Mouse (Mus musculus): ENCODE measurements around the gene St6galnac6. TPM values are rescaled to one million over a fixed set of nuclear protein-coding genes. Genes with fewer than 3 reads are reported as not detected.

Gene St6galnac6
- 13.4 and 14.4 TPM in 2 replicates for polyA plus RNA-seq (2015; fragmentation: Nextera tagmentation; extraction: Ambion mirVana)

DNA sequence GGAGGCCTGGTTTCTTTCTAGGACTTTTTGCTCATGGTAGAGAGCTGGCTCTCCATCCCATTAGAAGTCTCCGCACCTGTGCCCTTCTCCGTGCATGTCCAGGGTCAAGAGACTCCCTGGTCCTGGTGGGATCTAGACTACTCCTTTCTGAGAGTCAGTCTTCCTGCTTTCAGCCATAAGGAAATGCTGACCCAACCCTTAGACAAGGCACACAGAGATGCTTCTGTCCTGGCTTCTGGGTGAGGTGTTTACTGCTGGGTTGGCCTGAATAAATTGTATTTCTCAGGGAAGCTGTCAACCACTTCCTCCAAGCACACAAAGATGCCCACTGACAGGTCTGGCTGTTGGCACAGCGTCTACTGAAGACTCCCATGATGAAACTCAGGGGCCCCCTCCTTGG lies at the start of gene St6galnac6:
Gene St6galnac6 (plus strand): TSS at position 301 of the 400 bp plus-strand sequence.
- TF ChIP-seq EP300 (IDR thresholded peaks at IDR 0.05) (no peak), CTCF (IDR thresholded peaks at IDR 0.05) (no peak)
- H3K36me3 ChIP-seq (ENCODE audit: insufficient read depth, low read length), result 0 out of 2 replicates have a peak, but pooled peaks cover 17% of the 10 kb centered on the region
- no peak within 1 kb of the TSS for H3K4me2 ChIP-seq (replicated peaks; ENCODE audit: low read depth, low read length)
- no peak within 1 kb of the TSS for H3K27ac ChIP-seq (ENCODE audit: low read length)
- 89% methylated on average over 3 of the region's 3 CpGs for WGBS
- no peak within 1 kb of the TSS for H3K9ac ChIP-seq (replicated peaks; ENCODE audit: low read depth)
- ATAC-seq (no peak), DNase-seq (ENCODE audit: low spot score) (no peak)
- H3K27me3 ChIP-seq (replicated peaks; ENCODE audit: insufficient read depth, low read length), result no peaks in the 10 kb centered on the region
- H3K4me1 ChIP-seq (ENCODE audit: insufficient read depth, low read depth, low read length), result 0 out of 2 replicates have a peak, but pooled peaks cover 10% of the 10 kb centered on the region
- H3K9me3 ChIP-seq (ENCODE audit: low read length), result no peaks in the 10 kb centered on the region
- no peak within 1 kb of the TSS for H3K4me3 ChIP-seq (ENCODE audit: low read depth, low read length)

DNA sequence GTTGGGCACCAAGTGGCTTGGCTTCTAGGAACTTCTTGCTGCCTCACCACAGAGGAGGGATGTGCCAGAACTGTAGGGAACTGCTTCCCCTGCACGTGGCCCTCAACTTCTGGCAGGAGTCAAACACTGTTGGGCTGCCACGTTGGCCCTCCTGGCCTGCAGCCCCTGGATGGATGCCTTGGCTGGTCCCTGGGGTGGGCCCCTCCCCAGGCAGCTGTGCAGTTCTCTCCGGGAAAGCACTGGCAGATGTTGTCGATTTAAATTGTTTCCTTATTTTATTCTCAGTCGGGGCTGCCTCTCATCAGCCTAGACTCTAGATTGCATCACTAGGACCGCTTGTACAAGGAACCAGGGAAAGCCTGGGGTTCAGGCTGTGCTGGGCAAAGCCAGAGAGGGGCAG lies 49.7 kb upstream of the St6galnac6 start:
- H3K27ac ChIP-seq (ENCODE audit: low read length), result no peak overlapping the region
- no peaks in the 10 kb centered on the region for H3K9me3 ChIP-seq (ENCODE audit: low read length)
- H3K9ac ChIP-seq (replicated peaks; ENCODE audit: low read depth), result no peak overlapping the region
- no peaks in the 10 kb centered on the region for H3K27me3 ChIP-seq (replicated peaks; ENCODE audit: insufficient read depth, low read length)
- H3K36me3 ChIP-seq (ENCODE audit: insufficient read depth, low read length), result no peaks in the 10 kb centered on the region
- no peak overlapping the region for H3K4me2 ChIP-seq (replicated peaks; ENCODE audit: low read depth, low read length)
- DNase-seq (ENCODE audit: low spot score), result peak; percentile 57
- peak; percentile 69 for ATAC-seq
- TF ChIP-seq EP300 (IDR thresholded peaks at IDR 0.05) (no peak), CTCF (IDR thresholded peaks at IDR 0.05) (no peak)
- WGBS, result 39% methylated on average over 6 of the region's 6 CpGs
- H3K4me1 ChIP-seq (ENCODE audit: insufficient read depth, low read depth, low read length), result peaks cover 6% of the 10 kb centered on the region; the same call in 1 of the 2 replicates
- no peak overlapping the region for H3K4me3 ChIP-seq (ENCODE audit: low read depth, low read length)

DNA sequence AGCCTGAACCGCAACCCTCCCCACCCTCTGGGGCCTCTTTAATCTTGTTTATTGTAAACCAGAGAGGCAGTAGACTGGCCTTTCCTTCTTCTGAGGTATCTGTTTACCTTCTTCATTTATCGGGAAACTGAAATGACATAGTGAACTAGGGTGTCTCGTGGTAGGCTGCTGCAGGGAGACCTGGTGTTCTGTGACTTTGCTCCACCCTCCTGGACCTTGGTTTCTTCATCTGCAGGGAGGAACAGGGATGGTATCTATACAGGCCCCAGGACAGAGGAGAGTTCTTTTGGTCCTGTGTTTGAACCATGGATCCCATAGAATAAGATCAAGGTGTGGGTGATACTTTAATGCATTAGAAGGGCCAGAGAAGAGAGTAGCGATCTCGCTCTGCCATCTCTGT lies 48.3 kb upstream of the St6galnac6 start:
- Histone ChIP-seq H3K27ac (ENCODE audit: low read length) (no peak overlapping the region), H3K27me3 (replicated peaks; ENCODE audit: insufficient read depth, low read length) (no peaks in the 10 kb centered on the region), H3K4me2 (replicated peaks; ENCODE audit: low read depth, low read length) (no peak overlapping the region), H3K4me3 (ENCODE audit: low read depth, low read length) (no peak overlapping the region), H3K36me3 (ENCODE audit: insufficient read depth, low read length) (no peaks in the 10 kb centered on the region), H3K9ac (replicated peaks; ENCODE audit: low read depth) (no peak overlapping the region), H3K9me3 (ENCODE audit: low read length) (no peaks in the 10 kb centered on the region), H3K4me1 (ENCODE audit: insufficient read depth, low read depth, low read length) (peaks cover 11% of the 10 kb centered on the region; the same call in 1 of the 2 replicates)
- DNase-seq (ENCODE audit: low spot score) (no peak), ATAC-seq (no peak)
- 78% methylated on average over 5 of the region's 5 CpGs for WGBS
- no peak for TF ChIP-seq EP300 (IDR thresholded peaks at IDR 0.05)
- TF ChIP-seq CTCF (IDR thresholded peaks at IDR 0.05), result no peak

DNA sequence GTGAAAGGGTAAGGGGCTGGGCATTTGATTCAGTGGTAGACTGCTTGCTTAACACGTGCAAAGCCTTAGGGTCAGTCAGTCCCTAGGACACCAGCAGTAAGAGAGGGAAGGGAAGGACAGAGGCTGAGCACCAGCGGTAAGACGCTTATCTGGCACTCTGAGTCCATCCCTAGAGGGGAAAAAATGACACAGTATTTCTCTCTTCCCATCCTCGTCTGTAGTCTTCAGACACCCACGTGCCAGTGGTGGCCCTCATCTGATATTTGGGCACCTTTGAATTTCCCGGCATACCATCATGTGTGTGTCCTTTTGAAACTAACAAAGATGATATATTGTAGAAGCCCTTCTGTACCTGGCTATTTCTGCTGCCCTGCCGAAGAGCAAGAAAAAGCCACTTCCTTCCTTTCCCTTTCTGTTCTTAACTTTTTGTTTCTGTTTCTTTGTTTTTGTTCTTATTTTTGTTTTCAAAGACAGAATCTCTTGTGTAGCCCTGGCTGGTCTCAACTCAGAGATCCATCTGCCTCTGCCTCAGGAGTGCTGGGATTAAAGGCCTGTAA lies 45.8 kb upstream of the St6galnac6 start:
- Histone ChIP-seq H3K36me3 (ENCODE audit: insufficient read depth, low read length) (no peaks in the 10 kb centered on the region), H3K9me3 (ENCODE audit: low read length) (no peaks in the 10 kb centered on the region), H3K9ac (replicated peaks; ENCODE audit: low read depth) (no peak overlapping the region), H3K4me1 (ENCODE audit: insufficient read depth, low read depth, low read length) (peaks cover 5% of the 10 kb centered on the region; the same call in 1 of the 2 replicates), H3K4me3 (ENCODE audit: low read depth, low read length) (no peak overlapping the region), H3K27me3 (replicated peaks; ENCODE audit: insufficient read depth, low read length) (no peaks in the 10 kb centered on the region), H3K27ac (ENCODE audit: low read length) (no peak overlapping the region), H3K4me2 (replicated peaks; ENCODE audit: low read depth, low read length) (no peak overlapping the region)
- DNase-seq (ENCODE audit: low spot score), result no peak
- TF ChIP-seq CTCF (IDR thresholded peaks at IDR 0.05), result no peak
- no peak for TF ChIP-seq EP300 (IDR thresholded peaks at IDR 0.05)
- ATAC-seq, result no peak
- WGBS, result 64% methylated on average over 7 of the region's 7 CpGs

- Histone ChIP-seq H3K9ac (replicated peaks; ENCODE audit: low read depth) (no peak overlapping the region), H3K4me3 (ENCODE audit: low read depth, low read length) (no peak overlapping the region), H3K9me3 (ENCODE audit: low read length) (no peaks in the 10 kb centered on the region), H3K27me3 (replicated peaks; ENCODE audit: insufficient read depth, low read length) (no peaks in the 10 kb centered on the region), H3K36me3 (ENCODE audit: insufficient read depth, low read length) (no peaks in the 10 kb centered on the region), H3K27ac (ENCODE audit: low read length) (peak overlapping the region; percentile 74), H3K4me2 (replicated peaks; ENCODE audit: low read depth, low read length) (no peak overlapping the region), H3K4me1 (ENCODE audit: insufficient read depth, low read depth, low read length) (peaks cover 5% of the 10 kb centered on the region; the same call in 1 of the 2 replicates)
- 46% methylated on average over 4 of the region's 4 CpGs for WGBS
- TF ChIP-seq CTCF (IDR thresholded peaks at IDR 0.05), result no peak
- no peak for TF ChIP-seq EP300 (IDR thresholded peaks at IDR 0.05)
- peak; percentile 87 for ATAC-seq
- peak; percentile 84 for DNase-seq (ENCODE audit: low spot score)
These were observed 44.0 kb upstream of the St6galnac6 start for GRCm38 (mm10) chr2:32555484-32555883.

DNA sequence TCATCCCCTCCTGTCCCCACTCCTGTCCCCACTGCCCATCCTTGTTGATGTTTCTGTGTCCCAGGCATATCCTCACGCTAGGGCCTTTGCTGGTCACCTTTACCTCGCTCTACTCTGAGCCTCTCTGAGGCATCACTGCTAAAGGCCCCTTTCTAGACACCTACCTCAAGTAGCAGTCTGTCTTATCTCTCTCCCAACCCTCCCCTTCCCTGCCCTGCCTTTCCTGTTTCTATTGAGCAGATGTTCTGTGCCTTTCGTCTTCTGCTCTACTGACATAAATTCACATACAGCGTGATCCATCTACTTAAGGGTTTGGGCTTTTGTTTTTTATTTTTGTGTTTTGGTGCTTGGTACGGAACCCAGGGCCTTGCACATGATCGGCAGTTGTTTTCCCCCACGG lies 43.5 kb upstream of the St6galnac6 start:
- WGBS, result 70% methylated on average over 7 of the region's 7 CpGs
- H3K36me3 ChIP-seq (ENCODE audit: insufficient read depth, low read length), result no peaks in the 10 kb centered on the region
- no peak for TF ChIP-seq CTCF (IDR thresholded peaks at IDR 0.05)
- no peak for TF ChIP-seq EP300 (IDR thresholded peaks at IDR 0.05)
- peaks cover 5% of the 10 kb centered on the region; the same call in 1 of the 2 replicates for H3K4me1 ChIP-seq (ENCODE audit: insufficient read depth, low read depth, low read length)
- H3K27me3 ChIP-seq (replicated peaks; ENCODE audit: insufficient read depth, low read length), result no peaks in the 10 kb centered on the region
- H3K4me2 ChIP-seq (replicated peaks; ENCODE audit: low read depth, low read length), result no peak overlapping the region
- DNase-seq (ENCODE audit: low spot score) (no peak), ATAC-seq (no peak)
- no peaks in the 10 kb centered on the region for H3K9me3 ChIP-seq (ENCODE audit: low read length)
- no peak overlapping the region for H3K9ac ChIP-seq (replicated peaks; ENCODE audit: low read depth)
- peak overlapping the region; percentile 74 for H3K27ac ChIP-seq (ENCODE audit: low read length)
- H3K4me3 ChIP-seq (ENCODE audit: low read depth, low read length), result no peak overlapping the region

Measured in lung, postnatal 0 days (tissue).